Mouse (Mus musculus) G1E (cell line): ENCODE results near the gene Prkcz. TPM values are rescaled to one million over a fixed set of nuclear protein-coding genes. Genes with fewer than 3 reads are reported as not detected.

Source experiments
- ATAC-seq: 2 replicates; pipeline ENCODE4 v1.8.0; 2016; ENCODE audit warnings: mild to moderate bottlenecking; ENCODE audit not compliant: insufficient number of reproducible peaks, poor library complexity, low FRiP score, severe bottlenecking; ENCODE audit errors: extremely low read depth
- DNase-seq: peaks from one replicate; pipeline ENCODE4 v3.0.0; 2012; ENCODE audit warnings: low spot score
- H3K27me3 ChIP-seq: 2 replicates; pipeline ENCODE4 v1.6.1; 2012; ENCODE audit warnings: mild to moderate bottlenecking, low read length, inconsistent platforms; ENCODE audit not compliant: insufficient read depth
- H3K36me3 ChIP-seq: replicated peaks from 2 replicates; pipeline ENCODE3; 2012; ENCODE audit warnings: mild to moderate bottlenecking, inconsistent platforms
- H3K4me1 ChIP-seq: 2 replicates; pipeline ENCODE4 v1.6.1; 2012; ENCODE audit warnings: low read depth, low read length, inconsistent platforms, mixed read lengths; ENCODE audit not compliant: insufficient read depth
- H3K4me3 ChIP-seq: 2 replicates; pipeline ENCODE4 v1.5.1; 2012; ENCODE audit warnings: low read depth, mild to moderate bottlenecking, inconsistent platforms, low read length, moderate library complexity, mixed read lengths
- H3K9me3 ChIP-seq: replicated peaks from 2 replicates; pipeline ENCODE4 v1.6.1; 2012; ENCODE audit warnings: inconsistent platforms
- CTCF ChIP-seq: IDR thresholded peaks from 2 replicates; pipeline ENCODE4 v1.5.1; 2012; ENCODE audit warnings: low read depth, low read length, inconsistent platforms, mixed read lengths
- GATA1 ChIP-seq: IDR thresholded peaks from 2 replicates; pipeline ENCODE4 v1.6.1; 2012; ENCODE audit warnings: borderline replicate concordance, low read length, inconsistent platforms, mixed read lengths
- GATA2 ChIP-seq: IDR thresholded peaks from 2 replicates; pipeline ENCODE4 v1.6.1; 2012; ENCODE audit warnings: low read depth, low read length, inconsistent platforms, borderline replicate concordance
- POLR2AphosphoS5 ChIP-seq: IDR thresholded peaks from 2 replicates; pipeline ENCODE4 v1.6.1; 2012; ENCODE audit warnings: low read depth, low read length, inconsistent platforms; ENCODE audit not compliant: insufficient replicate concordance
- TAL1 ChIP-seq: conservative IDR thresholded peaks from 2 replicates; pipeline ENCODE4 v1.6.1; 2012; ENCODE audit warnings: low read depth, low read length, inconsistent platforms, mixed read lengths
- polyA plus RNA-seq: library from polyadenylated mRNA; stranded (reverse); fragments of >175 nt; gene quantifications from 2 replicates; pipeline ENCODE4 v1.2.3, GENCODE M21; 2012
- total RNA-seq, 2 experiments: library from RNA; stranded (forward) in 1 of 2; stranded (reverse) in 1 of 2; fragments of 200-1000 nt in 1 of 2; fragments of >200 nt in 1 of 2; fragmentation: Nextera tagmentation in 1 of 2; gene quantifications; 2 replicates each; pipeline ENCODE4 v1.2.3; 2014 to 2017

Prkcz gene
- total and polyA plus RNA-seq, 3 experiments, result 0.55 TPM; not detected in 2

GRCm38 (mm10) chr4:155236737-155237385 lies 124.3 kb downstream of the Prkcz start:
- no peak for DNase-seq
- TF ChIP-seq POLR2AphosphoS5 (no peak), TAL1 (no peak), CTCF (no peak), GATA1 (no peak), GATA2 (no peak)
- Histone ChIP-seq H3K27me3 (peaks cover 50% of the 10 kb centered on the region), H3K36me3 (no peaks in the 10 kb centered on the region), H3K4me1 (peaks cover 44% of the 10 kb centered on the region), H3K9me3 (no peaks in the 10 kb centered on the region), H3K4me3 (no peak overlapping the region)
- no peak for ATAC-seq

DNA sequence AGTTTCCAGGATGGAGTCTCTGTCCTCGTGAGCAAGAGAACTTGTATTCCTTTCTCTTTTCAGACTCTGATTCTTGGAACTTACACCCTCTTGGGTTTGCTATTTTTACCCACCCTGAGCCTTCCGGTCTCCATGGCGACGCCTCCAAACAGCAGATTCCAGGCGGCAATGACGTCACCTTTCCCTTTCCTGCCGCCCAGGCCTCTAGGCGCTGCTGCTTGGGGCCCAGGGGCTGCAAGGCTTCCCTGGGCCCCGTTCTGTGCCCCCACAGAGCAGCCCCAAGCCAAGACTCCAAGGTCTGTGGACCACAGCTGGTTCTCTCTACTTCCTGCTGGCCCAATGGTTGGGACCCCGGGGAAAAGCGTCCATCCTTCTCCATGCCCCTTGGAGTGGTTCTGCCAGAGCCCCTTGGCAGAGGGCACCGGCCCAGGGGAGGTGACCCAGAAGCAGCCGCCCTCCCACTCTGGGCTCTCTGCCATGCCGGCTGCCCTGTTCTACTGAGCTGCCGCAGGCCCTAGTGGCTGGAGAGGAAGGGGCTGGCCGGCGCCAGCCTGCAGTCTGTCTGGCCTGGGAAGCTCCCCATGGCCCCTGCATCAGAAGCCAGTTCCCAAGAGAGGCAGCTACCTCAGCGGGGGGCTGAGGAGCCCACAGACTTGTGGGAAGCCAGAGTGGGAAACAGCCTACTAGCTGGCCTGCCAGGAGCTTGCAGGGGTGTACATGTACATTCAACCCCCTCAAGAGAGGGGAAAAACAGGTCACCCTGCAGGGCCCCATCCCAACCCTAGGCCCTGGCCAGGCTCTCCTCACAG lies 125.6 kb downstream of the Prkcz start:
- Histone ChIP-seq H3K36me3 (no peaks in the 10 kb centered on the region), H3K4me1 (peaks cover 52% of the 10 kb centered on the region), H3K9me3 (no peaks in the 10 kb centered on the region), H3K4me3 (peak overlapping the region; percentile 54; the same call in 1 of the 2 replicates), H3K27me3 (peaks cover 54% of the 10 kb centered on the region)
- ATAC-seq (peak; percentile 52), DNase-seq (peak; percentile 58)
- no peak for TF ChIP-seq CTCF

- TF ChIP-seq TAL1, result no peak
- no peak for TF ChIP-seq CTCF
- TF ChIP-seq POLR2AphosphoS5, result no peak
- TF ChIP-seq GATA1, result no peak
- no peak for TF ChIP-seq GATA2
- Histone ChIP-seq H3K4me3 (peak overlapping the region; percentile 14; the same call in 1 of the 2 replicates), H3K27me3 (peaks cover 51% of the 10 kb centered on the region), H3K36me3 (no peaks in the 10 kb centered on the region), H3K4me1 (peaks cover 52% of the 10 kb centered on the region), H3K9me3 (no peaks in the 10 kb centered on the region)
- peak; percentile 87 for DNase-seq
- peak; percentile 88 for ATAC-seq
These were observed 126.5 kb downstream of the Prkcz start for GRCm38 (mm10) chr4:155234371-155235310.

DNA sequence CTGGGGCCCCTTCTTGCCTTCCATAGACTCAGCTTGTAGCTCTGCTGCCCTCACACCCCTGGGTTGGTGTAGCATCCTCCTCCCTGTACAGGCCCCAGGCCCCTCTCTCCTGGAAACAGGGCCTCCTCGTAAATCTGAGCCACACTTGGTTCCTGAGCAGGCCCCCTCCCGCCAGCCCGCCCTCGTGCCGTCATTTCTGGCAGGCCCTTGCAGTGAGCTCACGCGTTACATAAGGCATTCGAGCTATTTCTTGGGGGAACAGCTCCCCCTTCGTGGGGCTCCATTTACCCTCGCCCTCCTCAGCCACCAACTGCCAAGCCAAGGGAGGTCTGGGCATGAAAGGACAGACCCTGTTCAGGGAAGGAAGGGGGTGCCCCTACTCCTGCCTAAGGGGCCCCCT lies 127.3 kb downstream of the Prkcz start:
- no peaks in the 10 kb centered on the region for H3K36me3 ChIP-seq
- no peak for ATAC-seq
- no peak for DNase-seq
- peak overlapping the region; percentile 18; the same call in 1 of the 2 replicates for H3K4me3 ChIP-seq
- peaks cover 54% of the 10 kb centered on the region for H3K4me1 ChIP-seq
- H3K27me3 ChIP-seq, result peaks cover 49% of the 10 kb centered on the region
- TF ChIP-seq GATA1 (no peak), GATA2 (no peak), CTCF (no peak)
- H3K9me3 ChIP-seq, result no peaks in the 10 kb centered on the region

GRCm38 (mm10) chr4:155228461-155228860 lies 132.7 kb downstream of the Prkcz start:
- ATAC-seq, result no peak
- Histone ChIP-seq H3K9me3 (no peaks in the 10 kb centered on the region), H3K36me3 (no peaks in the 10 kb centered on the region), H3K4me1 (peaks cover 52% of the 10 kb centered on the region), H3K27me3 (peaks cover 55% of the 10 kb centered on the region), H3K4me3 (no peak overlapping the region)
- TF ChIP-seq CTCF (no peak), TAL1 (no peak), GATA2 (no peak), GATA1 (no peak), POLR2AphosphoS5 (no peak)
- no peak for DNase-seq

DNA sequence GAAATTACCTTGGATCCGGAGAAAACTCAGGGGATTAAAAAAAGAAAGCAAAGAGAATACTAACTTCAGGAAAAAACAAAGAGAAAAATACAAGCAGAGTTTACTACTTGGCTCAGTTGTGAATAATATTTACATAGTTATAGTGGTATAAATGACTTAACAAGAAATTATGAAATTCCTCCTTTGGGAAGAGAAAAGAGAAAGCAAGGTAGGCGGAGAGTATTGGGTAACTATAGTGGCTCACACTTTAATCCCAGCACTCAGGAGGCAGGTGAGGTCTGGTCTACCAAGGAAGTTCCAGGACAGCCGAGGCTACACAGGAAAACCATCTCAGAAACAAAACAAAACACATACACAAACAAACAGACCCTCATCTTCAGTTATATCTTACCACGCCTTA lies 133.2 kb downstream of the Prkcz start:
- Histone ChIP-seq H3K9me3 (no peaks in the 10 kb centered on the region), H3K27me3 (peaks cover 55% of the 10 kb centered on the region), H3K36me3 (no peaks in the 10 kb centered on the region), H3K4me3 (no peak overlapping the region), H3K4me1 (peaks cover 52% of the 10 kb centered on the region)
- ATAC-seq (no peak), DNase-seq (no peak)
- no peak for TF ChIP-seq TAL1
- no peak for TF ChIP-seq GATA1
- no peak for TF ChIP-seq GATA2
- no peak for TF ChIP-seq CTCF
- TF ChIP-seq POLR2AphosphoS5, result no peak
